Mouse (Mus musculus): Measurements from ENCODE around the gene Ankrd10.
A peak's percentile ranks its signal among the peaks of the same experiment; 100 is the strongest.

The Ankrd10 gene

GRCm38 (mm10) chr8:11635611-11636081, at the start of gene Ankrd10:
Gene Ankrd10, minus strand, starts transcription at chr8:11635757.
- peak; percentile 99 for DNase-seq (ENCODE audit: low read depth, low spot score)

DNA sequence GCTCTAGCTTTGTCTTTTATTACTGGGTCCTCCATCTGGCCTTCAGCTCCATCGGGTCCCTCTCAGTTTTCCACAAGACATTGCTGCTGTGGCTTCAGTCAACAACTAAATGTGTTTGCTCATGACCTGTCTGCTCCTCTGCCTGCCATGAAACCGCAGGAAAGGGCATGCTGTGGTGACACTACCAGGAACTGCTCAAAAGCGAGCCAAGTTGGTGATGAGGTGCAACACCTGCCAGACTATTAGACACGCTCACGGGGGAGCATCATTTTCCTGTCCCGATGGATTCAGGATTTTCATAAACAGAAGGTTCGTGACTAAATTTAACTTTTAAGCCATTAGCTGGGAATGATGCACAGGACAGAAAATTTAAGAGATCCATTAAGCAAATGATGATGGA, 49.0 kb upstream of the Ankrd10 start:
- DNase-seq (ENCODE audit: low read depth, low spot score) = no peak

GRCm38 (mm10) chr8:11668308-11668707, 32.8 kb upstream of the Ankrd10 start:
- no peak for DNase-seq (ENCODE audit: low read depth, low spot score)

DNA sequence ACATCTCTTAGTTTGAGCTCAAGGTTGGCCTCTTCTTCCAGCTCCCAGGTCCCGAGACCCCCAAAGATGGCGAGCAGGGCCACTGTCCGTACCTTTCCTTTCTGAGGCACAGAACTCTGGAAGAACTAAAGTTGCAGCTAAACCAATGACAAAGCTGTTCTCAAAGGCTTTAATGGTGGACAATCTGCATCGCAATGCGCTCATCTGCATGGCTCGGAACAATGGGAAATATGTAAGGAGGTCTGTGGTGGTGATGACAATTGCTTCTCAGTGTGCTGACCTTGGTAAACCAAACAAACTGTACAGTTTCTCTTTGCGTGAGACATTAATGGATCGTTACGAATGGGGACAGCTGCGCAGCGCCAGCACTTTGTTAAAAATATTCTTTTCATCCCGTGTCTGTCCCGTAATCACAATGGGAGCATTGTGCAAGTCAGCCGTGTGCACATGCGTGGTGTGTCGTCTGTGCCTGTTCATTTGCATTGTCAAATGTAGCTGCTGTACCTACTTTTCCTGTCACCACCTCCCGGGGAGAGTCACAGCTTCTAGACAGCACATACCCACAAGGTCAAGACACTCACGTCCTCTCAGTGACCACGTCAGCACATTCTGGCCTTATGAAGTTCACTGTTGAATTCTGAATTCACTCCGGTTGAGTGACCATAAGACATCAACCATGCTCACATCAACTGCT, 30.6 kb upstream of the Ankrd10 start:
- DNase-seq (ENCODE audit: low read depth, low spot score) = peak; percentile 19

- peak; percentile 86 for DNase-seq (ENCODE audit: low read depth, low spot score)
Observed at GRCm38 (mm10) chr8:11661969-11662368, 26.4 kb upstream of the Ankrd10 start.

DNA sequence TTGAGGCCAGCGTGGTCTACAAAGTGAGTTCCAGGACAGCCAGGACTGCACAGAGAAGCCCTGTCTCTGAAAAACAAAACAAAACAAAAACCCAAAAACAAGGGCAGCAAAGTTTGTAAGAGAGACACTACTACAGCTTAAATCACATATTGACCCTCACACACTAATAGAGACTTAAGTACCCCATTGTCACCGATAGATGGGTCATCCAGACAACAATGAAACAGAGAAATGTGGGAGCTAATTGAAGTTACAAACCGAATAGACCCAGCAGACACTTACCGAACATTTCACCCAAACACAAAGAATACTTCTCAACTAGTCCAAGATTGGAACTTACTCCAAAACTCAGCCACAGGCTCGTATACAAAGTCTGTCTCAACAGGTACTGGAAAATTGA, 14.5 kb upstream of the Ankrd10 start:
- no peak for DNase-seq (ENCODE audit: low read depth, low spot score)

- DNase-seq (ENCODE audit: low read depth, low spot score) = no peak
Observed at GRCm38 (mm10) chr8:11643123-11643522, 7.6 kb upstream of the Ankrd10 start.

DNA sequence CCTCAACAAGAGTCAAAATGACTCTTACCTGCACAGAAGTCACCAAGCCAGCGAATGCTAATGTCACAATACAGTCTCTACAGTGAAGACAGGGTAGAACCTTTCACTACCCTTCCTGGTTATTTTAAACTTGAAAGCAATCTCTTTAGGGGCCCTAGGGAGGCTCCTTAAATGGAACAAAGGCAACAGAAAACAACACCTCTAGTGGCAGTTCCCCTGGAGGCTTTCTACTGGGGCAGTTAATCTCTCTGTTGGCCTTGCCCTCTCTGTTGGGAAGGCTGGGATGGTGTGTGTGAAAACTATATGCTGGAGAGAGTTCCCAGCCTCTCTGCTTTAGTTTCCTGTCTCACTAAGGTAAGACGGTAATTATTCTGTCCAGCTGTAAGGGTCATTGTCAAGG, 5.0 kb upstream of the Ankrd10 start:
- no peak for DNase-seq (ENCODE audit: low read depth, low spot score)

GRCm38 (mm10) chr8:11637531-11637930, 2.0 kb upstream of the Ankrd10 start:
- no peak for DNase-seq (ENCODE audit: low read depth, low spot score)

DNA sequence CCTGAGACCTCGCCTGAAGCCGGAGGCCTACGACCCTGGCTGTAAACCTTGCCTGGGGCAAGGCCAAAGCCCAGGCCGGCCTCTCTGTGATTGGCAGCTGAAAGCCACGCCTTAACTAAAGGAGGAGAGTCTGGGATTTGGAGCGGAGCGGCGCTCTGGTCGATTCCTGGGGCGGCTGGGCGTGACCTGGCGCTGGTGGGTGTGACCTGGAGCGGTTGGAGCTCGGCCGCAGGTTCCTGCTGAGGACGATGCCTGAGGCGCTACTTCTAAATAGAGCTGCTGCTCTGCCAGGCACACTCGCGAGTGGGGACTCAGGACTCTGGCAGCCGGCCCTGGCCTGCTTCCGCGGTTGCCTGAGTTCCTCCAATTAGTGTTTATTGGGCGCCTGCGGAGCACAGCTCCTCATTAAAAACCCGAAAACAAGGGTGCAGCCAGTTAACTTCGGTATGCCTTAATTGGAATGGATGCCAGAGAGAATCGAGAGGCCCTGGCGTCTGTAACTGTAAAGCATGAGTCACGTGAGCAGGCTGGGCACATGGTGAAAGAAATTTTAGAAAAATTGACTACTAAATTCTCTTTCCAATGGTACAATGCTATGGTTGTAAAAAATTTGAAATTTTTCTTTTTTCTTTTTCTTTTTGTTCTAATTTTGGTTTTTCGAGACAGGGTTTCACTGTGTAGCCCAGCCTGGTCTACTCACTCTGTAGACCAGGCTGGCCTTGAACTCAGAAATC, 934 bp upstream of the Ankrd10 start:
- DNase-seq (ENCODE audit: low read depth, low spot score) = peak; percentile 90

DNA sequence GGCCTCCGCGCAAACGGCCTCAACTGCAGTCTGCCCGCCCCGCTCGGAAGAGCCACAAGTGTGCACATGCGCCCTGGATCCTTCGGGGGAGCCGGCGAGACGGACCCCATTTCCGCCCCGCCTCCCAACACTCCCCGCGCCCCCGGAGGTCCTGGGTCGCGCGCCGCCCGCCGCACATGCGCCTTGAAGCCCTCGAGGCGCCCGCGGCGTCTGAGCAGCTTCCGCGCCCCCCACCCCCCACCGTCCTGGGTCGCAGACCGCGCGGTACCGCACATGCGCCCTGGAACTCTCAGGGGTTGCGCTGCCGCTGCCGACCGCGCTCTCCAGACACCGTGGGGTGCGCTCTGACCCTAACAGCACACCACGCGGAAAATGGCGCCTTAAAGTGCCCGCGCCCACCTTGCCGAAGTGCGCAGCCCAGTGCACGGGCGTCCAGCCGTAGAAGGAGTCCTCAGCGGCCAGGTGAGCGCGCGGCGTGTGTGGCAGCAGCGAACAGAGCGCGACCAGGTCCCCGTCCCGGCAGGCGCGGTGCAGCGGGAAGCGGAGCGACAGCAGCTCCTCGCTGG, 462 bp downstream of the Ankrd10 start:
- DNase-seq (ENCODE audit: low read depth, low spot score) = peak; percentile 92

DNA sequence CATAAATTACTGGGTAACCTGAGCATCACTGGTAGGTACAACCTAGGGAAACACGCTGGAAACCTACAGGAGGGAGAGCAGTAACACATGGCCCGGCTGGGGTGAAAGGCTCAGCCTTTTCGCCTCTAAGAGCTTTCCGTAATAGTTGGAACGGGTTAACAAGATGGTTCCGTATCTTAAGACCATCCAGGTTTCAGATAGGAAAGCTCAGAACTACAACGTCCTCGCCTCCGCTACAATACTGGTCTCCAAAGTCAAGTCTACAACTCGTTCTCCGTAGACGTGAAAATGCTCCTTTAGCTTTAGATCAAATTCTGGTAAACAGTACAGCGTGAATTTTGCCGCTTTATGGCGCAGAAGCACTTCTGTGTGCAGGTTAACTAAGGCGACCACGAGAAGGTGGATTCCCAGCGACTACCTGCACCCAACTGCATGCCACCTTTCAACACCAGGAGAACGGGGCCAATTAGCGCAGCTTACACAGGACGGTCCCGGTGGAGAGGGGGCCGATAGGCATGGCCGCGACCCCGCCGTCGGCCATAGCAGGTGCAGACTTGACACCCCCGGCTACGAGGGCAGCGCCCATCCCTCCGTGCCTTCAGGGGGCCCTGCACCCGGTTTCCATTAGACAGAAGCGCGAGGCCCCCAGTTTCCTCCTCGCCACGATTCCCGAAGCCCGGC, 1.1 kb downstream of the Ankrd10 start:
- peak; percentile 29 for DNase-seq (ENCODE audit: low read depth, low spot score)

DNA sequence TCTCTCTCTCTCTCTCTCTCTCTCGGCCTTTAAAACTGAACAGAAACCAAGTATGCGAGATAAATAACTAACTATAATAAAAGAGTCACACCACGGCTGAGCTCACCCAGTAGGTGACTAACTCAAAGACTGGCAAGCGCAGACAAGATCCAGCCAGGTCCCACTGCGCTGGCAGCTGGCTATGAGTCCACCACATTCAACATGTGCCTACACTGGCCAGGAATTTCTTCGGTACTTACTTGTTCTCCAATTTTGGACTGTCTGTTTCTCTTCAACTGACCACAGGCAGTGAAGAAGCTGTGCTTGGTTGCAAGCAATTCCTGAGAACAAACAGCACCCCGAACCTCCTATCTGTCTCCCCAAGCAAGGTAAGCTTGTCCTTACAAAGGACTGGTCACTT, 2.1 kb downstream of the Ankrd10 start:
- DNase-seq (ENCODE audit: low read depth, low spot score) = no peak

DNA sequence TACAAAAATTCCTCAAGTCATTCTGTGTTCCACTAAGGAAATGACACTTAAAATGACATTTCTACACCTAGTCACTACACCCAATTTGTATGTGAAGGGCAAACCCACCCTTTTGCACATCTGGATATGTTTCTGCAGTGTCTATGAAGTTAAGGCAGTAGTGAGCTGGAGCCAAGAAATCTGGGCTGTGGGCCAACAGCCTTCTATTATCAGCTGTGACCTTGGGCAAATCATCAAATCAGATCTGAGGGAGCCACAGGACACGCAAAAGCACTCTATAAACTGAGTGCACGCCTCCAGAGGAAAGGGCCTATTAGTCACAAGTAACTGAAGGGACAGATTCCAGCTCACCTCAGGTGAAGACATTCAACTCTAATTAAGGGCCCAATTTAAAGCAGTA, 3.2 kb downstream of the Ankrd10 start:
- DNase-seq (ENCODE audit: low read depth, low spot score) = no peak

- no peak for DNase-seq (ENCODE audit: low read depth, low spot score)
Observed at GRCm38 (mm10) chr8:11629206-11629605, 6.4 kb downstream of the Ankrd10 start.

- DNase-seq (ENCODE audit: low read depth, low spot score) = peak; percentile 83
Observed at GRCm38 (mm10) chr8:11628506-11629132, 6.9 kb downstream of the Ankrd10 start.

DNA sequence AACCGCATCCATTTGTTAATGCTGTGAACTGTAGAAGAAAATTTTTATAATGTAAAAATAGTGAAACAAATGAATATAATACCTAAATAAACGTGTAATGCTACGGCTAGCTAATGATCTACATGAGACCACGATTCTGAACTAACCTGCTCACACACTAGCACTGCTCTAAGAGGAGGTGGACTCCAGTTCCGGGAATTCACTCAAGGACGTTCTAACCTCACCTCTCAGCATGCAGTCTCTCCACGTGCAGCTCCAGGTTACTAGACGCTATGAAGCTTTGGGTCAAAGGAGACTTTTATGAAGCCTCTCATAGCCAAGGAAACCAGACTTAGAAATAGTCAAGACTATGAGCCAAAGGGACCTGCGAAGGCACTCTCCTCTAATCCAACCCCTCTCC, 7.8 kb downstream of the Ankrd10 start:
- no peak for DNase-seq (ENCODE audit: low read depth, low spot score)

- no peak for DNase-seq (ENCODE audit: low read depth, low spot score)
Observed at GRCm38 (mm10) chr8:11625084-11625483, 10.5 kb downstream of the Ankrd10 start.

GRCm38 (mm10) chr8:11619091-11619490, 16.5 kb downstream of the Ankrd10 start:
- DNase-seq (ENCODE audit: low read depth, low spot score) = no peak

- peak; percentile 42 for DNase-seq (ENCODE audit: low read depth, low spot score)
Observed at GRCm38 (mm10) chr8:11618063-11618462, 17.5 kb downstream of the Ankrd10 start.

- peak; percentile 51 for DNase-seq (ENCODE audit: low read depth, low spot score)
Observed at GRCm38 (mm10) chr8:11616294-11616693, 19.3 kb downstream of the Ankrd10 start.

Measured in brain, adult 2 months (tissue).